In genomic region chr11:97463166-97463565, GRCm38 (mm10) we compare ENCODE assay signal across 15 mouse cellular contexts. TPM values are rescaled to one million over a fixed set of nuclear protein-coding genes. Genes with fewer than 3 reads are reported as not detected.
"Had no signal": no experiment of that assay in that cellular context is flagged by ENCODE, and none has a peak within 500 bp of the region (broad histone marks: within the 10 kb centered on the region; RNA-seq: fewer than 3 reads in every experiment).

No protein-coding gene starts in this region.

- H3K27me3 ChIP-seq: limb, embryonic 13.5 days; stomach, embryonic 15.5 days had no signal

- H3K9ac ChIP-seq: limb, embryonic 13.5 days; liver, embryonic 14.5 days; stomach, embryonic 15.5 days had no signal

- H3K4me3 ChIP-seq: layer of hippocampus, adult 2 months; limb, embryonic 13.5 days; stomach, embryonic 15.5 days had no signal

- H3K9me3 ChIP-seq: limb, embryonic 13.5 days; stomach, embryonic 15.5 days had no signal

- H3K27ac ChIP-seq: layer of hippocampus, adult 2 months; limb, embryonic 13.5 days; liver, embryonic 14.5 days; stomach, embryonic 15.5 days had no signal

- H3K4me1 ChIP-seq: stomach, embryonic 15.5 days had no signal

- H3K4me2 ChIP-seq: limb, embryonic 13.5 days; stomach, embryonic 15.5 days had no signal

- DNase-seq: kidney, postnatal 10 days; kidney, postnatal 4 days; lung, adult 18-20 months; right cerebral cortex, postnatal 14 days; thymus, adult 2 months; thymus, postnatal 25 days had no signal

RNA-seq across cellular contexts. Expression of gene 4933428G20Rik, which starts 37.0 kb away (rescaled TPM):
- total RNA-seq: liver, adult 2 months; megakaryocyte progenitor cell, adult 5-6 weeks; midbrain, postnatal 0 days had no signal
- polyA plus RNA-seq: liver, adult 2 months; spleen, adult 2 months; thymus, adult 2 months; urinary bladder, adult 2 months had no signal
